Mouse (Mus musculus) liver, embryonic 14 days (tissue): ENCODE measurements around the gene H1foo. TPM values are rescaled to one million over a fixed set of nuclear protein-coding genes. Genes with fewer than 3 reads are reported as not detected.

Experiments used
- polyA plus RNA-seq: library from polyadenylated mRNA; depleted of rRNA; stranded (reverse); fragments of >200 nt; gene quantifications from 2 replicates; pipeline ENCODE4 v1.2.3, GENCODE M21; 2012; rRNA removed

The H1foo gene
- not detected in 2 replicates for polyA plus RNA-seq

GRCm38 (mm10) chr6:115944638-115945037, at the start of gene H1foo:
H1foo (plus strand) TSS chr6:115944938.

DNA sequence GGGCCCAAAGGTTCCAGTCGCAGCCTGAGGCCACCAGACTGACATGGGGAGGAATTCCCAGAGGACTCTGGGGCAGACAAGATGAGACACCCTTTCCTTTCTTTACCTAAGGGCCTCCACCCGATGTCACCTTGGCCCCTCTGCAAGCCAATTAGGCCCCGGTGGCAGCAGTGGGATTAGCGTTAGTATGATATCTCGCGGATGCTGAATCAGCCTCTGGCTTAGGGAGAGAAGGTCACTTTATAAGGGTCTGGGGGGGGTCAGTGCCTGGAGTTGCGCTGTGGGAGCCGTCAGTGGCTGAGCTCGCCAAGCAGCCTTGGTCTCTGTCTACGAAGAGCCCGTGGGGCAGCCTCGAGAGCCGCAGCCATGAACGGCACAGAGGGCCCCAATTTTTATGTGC, 13.1 kb upstream of the H1foo start, which contains the start of gene Rho:
Gene Rho, plus strand, starts transcription at position 110 of the 400 bp plus-strand sequence.

GRCm38 (mm10) chr6:115994877-115995520, 50.3 kb downstream of the H1foo start, which contains the start of gene Plxnd1:
Plxnd1 (minus strand) TSS chr6:115995005.

Other genes starting within 250 kb of the H1foo start
- 18.6 and 18.9 TPM in 2 replicates for gene Tmem40, start 182.5 kb upstream of the H1foo start, polyA plus RNA-seq
- gene Cand2, start 170.4 kb upstream of the H1foo start, polyA plus RNA-seq = 2.2 and 2.5 TPM in 2 replicates
- gene Rpl32, start 136.2 kb upstream of the H1foo start, polyA plus RNA-seq = 2,015 and 2,031 TPM in 2 replicates
- gene Efcab12, start 106.5 kb upstream of the H1foo start, polyA plus RNA-seq = 0.05 and 0.08 TPM in 2 replicates
- 6.8 and 7.6 TPM in 2 replicates for gene Mbd4, start 91.6 kb upstream of the H1foo start, polyA plus RNA-seq
- gene Ift122, start 91.5 kb upstream of the H1foo start, polyA plus RNA-seq = 1.5 and 1.6 TPM in 2 replicates
- 0.02 and 0.10 TPM in 2 replicates for gene Rho, start 13.2 kb upstream of the H1foo start, polyA plus RNA-seq
- gene Plxnd1, start 50.1 kb downstream of the H1foo start, polyA plus RNA-seq = 12.7 and 13.5 TPM in 2 replicates
- 2.8 and 3.2 TPM in 2 replicates for gene Tmcc1, start 248.5 kb downstream of the H1foo start, polyA plus RNA-seq